Mouse (Mus musculus): ENCODE data around the gene Heatr1. TPM values are rescaled to one million over a fixed set of nuclear protein-coding genes. Genes with fewer than 3 reads are reported as not detected.

The Heatr1 gene
- 69.1 TPM for polyA plus RNA-seq (2017; shearing (Covaris generic))

DNA sequence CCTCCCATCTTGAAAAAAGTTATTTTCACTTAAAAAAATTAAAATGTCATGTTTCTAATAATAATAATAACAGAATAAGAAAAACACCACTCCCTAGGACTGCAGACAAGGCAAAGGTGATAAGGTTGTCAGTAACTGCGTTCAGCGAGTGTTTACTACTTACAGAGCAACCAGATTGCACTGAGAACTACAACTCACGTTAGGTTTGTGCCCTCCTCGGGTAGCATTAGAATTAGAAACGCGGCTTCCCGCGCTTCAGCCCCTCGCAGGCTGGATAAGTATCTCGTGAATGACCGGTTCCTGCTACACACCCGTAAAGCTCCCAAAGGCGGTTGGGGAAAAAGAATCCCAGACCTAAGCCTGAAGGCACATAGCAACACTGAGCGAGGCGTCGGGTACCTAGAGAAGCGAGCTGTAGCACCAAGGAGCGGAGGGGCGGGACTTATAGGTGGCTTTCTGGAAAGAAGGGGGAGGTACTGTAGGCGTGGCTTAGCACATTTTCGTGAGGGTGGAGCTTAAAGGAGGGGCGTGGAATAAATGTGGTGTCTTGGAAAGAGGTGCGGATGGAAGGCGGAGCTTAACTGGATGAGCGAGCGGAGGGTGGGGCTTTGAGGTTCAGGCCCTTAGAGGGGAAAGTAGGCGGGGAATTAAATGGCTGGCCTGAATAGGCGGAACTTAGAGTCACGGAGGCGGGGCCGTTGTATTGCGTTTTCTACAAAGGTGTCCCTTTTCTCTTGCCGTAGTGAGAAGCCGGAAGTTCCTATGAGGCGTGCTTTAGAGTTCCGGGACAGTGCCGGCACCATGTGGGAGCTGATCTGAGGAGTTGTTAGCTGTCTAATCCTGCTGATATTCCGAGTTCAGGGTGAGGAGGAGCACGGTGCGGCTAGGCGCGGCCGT lies at the start of gene Heatr1:
Heatr1 (plus strand) TSS at position 419 of the 897 bp plus-strand sequence.

DNA sequence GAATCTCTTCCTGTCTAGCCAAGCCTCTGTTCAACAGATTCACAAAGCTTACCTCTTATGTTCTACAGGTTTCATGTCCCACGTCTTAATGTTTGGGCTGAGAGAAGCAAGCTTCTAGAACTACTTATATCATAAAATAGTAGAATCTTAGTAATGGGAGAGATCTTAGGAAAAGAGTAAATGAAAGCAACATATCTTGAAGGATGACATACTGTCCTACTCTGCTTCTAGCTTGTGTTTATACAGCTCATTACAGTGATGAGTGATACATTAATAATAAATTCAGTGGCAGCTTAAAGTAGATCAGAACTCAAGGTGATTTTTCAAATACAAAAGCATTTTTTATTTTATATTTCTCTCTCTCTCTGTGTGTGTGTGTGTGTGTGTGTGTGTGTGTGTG lies 70.0 kb downstream of the Heatr1 start, which contains the start of gene Lgals8:
Lgals8 (minus strand) TSS at position 101 of the 400 bp plus-strand sequence.

Other genes with a start within 250 kb of the Heatr1 start
- 33.2 TPM for gene Mtr, start 136.9 kb upstream of the Heatr1 start, polyA plus RNA-seq (2017; shearing (Covaris generic))
- gene Actn2, start 54.3 kb upstream of the Heatr1 start, polyA plus RNA-seq (2017; shearing (Covaris generic)) = 5.0 TPM
- 44.4 TPM for gene Lgals8, start 69.9 kb downstream of the Heatr1 start, polyA plus RNA-seq (2017; shearing (Covaris generic))
- gene Edaradd, start 125.4 kb downstream of the Heatr1 start, polyA plus RNA-seq (2017; shearing (Covaris generic)) = 0.10 TPM
- 25.0 TPM for gene Ero1lb, start 170.8 kb downstream of the Heatr1 start, polyA plus RNA-seq (2017; shearing (Covaris generic))